Mouse (Mus musculus) v-Abl transformed pro-B cells (cell line): ENCODE data around the gene Srrt.

ENCODE experiments used
- in situ Hi-C, 2 experiments: fragments of 400-800 bp; cut with MboI; formaldehyde crosslinking; loops; one replicate each; pipeline ENCODE4 v1.15.1; 2025; ENCODE audit not compliant: unreplicated experiment in 2 of 2

Gene Srrt

DNA sequence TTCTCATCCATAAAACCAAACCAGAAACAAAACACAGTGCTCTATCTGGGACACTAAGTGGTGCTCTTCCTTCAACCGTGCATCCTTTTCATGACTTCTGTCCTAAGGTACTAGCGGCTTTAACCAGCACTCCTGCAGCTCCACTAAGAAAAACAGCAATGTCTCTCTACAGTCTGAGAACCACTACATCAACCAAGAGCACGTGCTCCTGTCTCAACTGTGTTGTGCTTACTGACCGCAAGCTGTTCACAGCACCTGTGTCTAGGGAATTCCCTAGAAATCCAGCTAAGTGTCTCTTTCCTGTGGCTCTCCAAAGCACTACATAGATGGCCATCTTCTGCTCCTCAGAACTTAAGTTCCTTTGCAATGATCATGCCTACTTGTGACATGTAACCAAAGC lies 2.7 kb downstream of the Srrt start:
- in situ Hi-C loops: no loop called here

DNA sequence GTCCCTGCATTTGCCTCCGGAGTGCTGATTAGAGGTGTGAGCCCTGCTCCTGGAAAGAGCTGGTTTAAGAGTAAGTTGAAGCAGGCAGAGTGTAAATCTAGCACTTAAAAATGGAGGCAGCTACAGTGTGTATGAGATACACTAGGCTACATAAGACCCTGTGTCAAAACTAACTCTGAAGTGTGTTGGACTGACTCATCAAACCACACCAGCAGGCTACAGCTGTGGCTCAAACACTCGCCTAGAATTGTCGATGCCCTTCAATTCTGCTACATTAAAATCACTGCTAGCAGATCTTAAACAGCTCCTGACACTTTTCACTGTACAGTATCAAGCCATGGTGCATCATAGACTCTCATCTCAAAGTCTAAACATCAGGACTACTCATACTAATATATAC lies 3.3 kb downstream of the Srrt start:
- in situ Hi-C loops: no loop called here

DNA sequence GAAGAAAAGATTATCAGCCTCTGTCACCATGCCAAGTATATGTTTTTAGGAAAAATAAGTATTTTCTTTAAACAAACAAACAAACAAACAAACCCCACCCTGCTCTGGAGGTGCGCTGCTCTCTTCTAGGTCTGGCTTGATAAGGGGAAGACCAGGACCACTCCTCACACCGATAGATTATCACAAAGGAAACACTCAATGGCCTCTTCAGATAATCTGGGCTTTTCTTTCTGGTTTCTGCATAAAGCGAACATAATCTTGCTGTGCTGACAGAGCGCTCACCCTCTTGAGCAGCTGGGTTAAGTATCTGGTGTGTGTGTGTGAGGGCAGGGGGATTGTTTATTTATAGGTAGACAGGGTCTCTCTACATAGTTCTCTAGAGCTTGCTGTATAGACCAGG lies 3.9 kb downstream of the Srrt start:
- in situ Hi-C loops: no loop called here

DNA sequence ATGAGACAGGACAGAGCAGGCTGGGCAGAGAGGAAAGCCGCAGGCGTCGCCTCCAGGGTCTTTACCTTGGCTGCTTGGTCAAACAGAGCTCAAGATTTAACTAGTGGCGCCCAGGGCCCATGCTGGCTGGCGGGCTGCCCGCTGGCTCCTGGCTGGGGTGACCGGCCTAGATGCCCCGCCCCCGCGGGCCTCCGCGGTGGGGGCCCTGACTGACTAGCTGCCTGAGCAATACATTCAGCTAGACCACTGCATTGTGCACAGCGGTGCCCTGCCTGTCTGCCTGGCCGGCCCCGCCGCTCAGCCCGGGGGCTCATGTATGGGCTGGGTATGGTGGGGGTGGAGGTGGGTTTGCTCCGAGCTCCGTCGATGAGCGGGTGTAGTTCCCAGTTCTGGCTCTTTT lies 6.2 kb downstream of the Srrt start:
- in situ Hi-C loops: no loop called here

DNA sequence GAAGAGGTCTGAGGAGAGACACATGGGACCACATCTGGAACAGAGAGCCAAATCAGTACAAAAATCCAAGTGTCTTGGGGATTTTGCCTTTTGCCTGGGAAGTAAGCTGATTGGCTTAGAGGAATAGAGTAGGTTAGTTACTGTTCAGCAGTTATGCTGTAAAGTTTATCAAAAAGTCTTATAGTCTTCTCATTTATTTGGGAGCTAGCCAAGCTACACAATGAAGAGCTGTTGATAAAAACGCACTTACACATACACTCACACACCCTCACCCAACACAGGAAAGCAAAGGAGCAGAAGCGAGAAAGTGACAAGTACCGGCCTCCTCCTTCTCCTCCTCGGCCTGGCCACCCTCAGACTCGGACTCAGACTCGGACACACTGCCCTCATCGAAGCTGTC lies 8.2 kb downstream of the Srrt start:
- in situ Hi-C loops: no loop called here

DNA sequence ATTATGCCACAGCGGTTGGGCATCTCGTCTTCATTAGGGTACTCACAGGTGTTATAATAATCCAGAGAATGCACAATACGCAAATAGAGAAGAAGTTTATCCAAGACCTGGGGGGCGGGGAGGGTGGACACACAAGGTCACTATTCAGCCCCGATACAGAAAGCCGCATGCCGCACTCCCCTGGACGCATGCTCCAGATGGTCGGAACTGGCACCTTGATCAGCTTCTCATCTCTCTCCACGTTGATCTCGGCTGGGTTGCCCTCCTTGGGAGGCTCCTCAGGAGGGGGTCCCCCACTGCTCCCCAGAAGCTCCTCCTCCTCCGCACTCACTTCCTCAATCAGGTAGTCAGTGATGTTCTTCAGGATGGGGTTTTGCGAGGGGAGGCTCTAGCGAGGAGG lies 10.3 kb downstream of the Srrt start:
- in situ Hi-C loops: no loop called here

DNA sequence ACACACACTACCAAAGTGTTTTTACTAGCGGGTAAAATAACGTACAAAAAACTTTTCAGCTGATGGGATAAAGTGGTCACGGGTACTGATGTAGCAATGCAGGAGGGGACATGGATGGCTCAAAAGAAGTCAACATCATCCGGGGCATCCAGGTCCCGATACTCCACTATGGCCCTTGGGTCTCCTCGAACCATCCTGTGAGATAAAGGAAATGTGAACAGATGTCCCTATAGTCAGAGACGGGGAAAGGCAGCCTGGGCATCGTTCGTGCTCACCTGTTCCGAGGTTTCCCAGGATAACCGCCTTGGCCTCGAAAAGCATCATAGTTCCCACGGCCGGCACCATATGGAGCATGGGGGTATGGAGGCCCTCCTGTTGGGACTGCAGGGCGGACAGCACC lies 11.8 kb downstream of the Srrt start:
- in situ Hi-C loops: no loop called here

DNA sequence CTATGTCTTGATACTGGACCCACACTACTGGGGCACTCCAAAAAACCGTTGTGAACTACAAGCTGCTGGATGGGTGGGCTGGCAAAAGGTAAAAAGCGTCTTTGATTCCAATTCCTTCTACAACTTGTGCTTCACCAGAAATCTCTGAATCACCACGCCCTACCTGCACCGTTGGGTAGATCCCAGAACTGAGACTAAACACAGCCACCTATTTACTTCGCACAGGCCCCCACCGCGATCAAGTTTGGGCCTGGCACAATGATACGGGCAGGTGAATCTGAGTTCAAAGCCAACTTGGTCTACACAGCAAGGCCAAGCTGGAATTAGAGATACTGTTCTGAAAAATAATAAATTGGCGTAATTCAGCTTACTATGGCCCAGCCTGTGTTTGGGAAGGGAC lies 12.2 kb downstream of the Srrt start:
- in situ Hi-C loops: no loop called here

DNA sequence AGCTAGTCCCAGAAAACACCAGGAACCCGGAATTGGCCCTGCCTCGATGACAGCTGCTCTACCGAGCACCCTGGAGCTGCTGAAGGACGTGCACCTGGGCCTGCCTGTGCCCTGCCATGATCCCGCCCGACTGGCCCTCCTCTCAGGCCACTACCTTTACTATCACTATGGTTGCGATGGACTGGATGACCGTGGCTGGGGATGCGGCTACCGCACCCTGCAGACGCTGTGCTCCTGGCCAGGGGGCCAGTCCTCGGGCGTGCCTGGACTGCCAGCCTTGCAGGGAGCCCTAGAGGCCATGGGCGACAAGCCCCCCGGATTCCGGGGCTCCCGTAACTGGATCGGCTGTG lies 12.8 kb downstream of the Srrt start:
- in situ Hi-C loops: loop anchor here (5.0 kb wide), 3 partner anchors 38 to 88 kb away; partner anchors contain the start of gene Slc12a9 (in 1 of the 2)

DNA sequence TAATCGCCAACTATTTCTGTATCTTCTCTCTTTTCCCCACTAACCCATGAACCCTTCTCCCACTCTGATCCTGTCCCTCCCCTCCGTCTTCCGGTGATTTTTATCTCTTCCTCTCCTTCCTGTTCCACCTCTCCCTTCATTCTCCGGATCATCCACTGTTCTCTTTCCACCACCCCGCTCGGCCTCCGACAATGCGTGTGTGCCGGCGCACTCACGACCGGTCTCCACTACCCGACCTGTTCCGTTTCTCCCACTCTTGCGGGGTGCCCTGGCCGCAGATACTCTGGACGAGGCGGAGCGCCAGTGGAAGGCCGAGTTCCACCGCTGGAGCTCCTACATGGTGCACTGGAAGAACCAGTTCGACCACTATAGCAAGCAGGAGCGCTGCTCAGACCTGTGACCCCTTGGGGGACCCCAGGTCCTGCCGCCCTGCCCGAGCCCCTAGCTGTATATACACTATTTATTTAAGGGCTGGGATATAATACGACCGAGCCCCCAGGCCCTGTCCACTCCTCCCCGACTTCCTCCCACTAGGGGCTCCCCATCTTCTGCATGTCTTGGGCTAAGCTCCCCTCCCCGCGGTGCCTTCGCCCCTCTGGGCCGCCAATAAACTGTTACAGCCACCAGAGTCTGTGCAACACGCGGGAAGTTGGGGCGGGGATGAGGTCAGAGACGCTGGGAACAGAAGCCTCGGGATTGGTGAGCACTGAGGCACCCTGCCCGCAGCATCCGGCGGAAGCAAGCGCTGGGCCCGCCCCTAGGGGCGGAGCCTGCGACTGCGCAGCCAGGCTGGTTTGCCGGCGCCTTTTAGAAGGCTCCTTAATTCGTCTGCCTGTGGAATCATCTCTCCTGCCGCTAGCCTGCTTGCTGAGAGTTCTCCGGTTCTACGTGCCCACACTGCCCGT lies 13.4 kb downstream of the Srrt start, which contains the start of gene Ufsp1:
TSS of gene Ufsp1 (plus strand) at position 791 of the 905 bp plus-strand sequence.
- in situ Hi-C loops: loop anchor here (5.0 kb wide), 3 partner anchors 38 to 88 kb away; partner anchors contain the start of gene Slc12a9 (in 1 of the 2)

DNA sequence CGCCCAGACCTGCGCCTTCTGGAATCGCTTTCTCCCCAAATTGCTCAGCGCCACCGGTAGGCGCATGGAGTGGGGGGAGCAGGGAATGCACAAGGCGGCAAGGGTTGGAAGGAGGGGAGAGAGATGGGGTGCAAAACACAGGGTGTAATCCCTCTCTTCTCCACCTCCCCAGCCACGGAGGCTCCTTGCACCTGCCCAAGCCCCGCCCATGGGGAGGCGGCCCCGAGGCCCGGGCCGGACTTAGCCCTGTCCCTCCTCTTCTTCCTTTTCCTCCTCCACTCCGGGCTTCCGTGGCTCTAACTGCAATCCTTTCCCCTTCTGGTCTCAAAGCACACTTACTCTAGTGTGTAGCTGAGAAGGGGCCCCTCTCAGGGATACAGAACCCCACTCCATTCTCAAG lies 14.2 kb downstream of the Srrt start:
- in situ Hi-C loops: loop anchor here (5.0 kb wide), 3 partner anchors 39 to 89 kb away; partner anchors contain the start of gene Slc12a9 (in 1 of the 2)

DNA sequence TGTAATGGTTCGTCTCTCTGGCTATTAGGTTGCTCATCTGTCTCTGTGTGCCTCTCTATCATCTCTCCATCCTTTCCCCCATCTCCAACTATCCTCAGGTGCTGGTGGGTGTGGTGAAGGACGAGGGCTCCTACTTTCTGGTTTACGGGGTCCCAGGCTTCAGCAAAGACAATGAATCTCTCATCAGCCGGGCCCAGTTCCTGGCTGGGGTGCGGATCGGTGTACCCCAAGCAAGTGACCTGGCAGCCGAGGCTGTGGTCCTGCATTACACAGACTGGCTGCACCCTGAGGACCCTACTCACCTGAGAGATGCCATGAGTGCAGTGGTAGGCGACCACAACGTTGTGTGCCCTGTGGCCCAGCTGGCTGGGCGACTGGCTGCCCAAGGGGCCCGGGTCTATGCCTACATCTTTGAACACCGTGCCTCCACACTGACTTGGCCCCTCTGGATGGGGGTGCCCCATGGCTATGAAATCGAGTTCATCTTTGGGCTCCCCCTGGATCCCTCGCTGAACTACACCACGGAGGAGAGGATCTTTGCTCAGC lies 16.0 kb downstream of the Srrt start:
- in situ Hi-C loops: loop anchor here (5.0 kb wide), 3 partner anchors 41 to 91 kb away; partner anchors contain the start of gene Slc12a9 (in 1 of the 2)

DNA sequence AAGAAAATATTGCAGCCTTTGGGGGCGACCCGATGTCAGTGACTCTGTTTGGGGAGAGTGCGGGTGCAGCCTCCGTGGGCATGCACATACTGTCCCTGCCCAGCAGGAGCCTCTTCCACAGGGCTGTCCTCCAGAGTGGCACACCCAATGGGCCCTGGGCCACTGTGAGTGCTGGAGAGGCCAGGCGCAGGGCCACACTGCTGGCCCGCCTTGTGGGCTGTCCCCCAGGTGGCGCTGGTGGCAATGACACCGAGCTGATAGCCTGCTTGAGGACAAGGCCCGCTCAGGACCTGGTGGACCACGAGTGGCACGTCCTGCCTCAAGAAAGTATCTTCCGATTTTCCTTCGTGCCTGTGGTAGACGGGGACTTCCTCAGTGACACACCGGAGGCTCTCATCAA lies 16.8 kb downstream of the Srrt start:
- in situ Hi-C loops: loop anchor here (5.0 kb wide), 3 partner anchors 42 to 92 kb away; partner anchors contain the start of gene Slc12a9 (in 1 of the 2)

DNA sequence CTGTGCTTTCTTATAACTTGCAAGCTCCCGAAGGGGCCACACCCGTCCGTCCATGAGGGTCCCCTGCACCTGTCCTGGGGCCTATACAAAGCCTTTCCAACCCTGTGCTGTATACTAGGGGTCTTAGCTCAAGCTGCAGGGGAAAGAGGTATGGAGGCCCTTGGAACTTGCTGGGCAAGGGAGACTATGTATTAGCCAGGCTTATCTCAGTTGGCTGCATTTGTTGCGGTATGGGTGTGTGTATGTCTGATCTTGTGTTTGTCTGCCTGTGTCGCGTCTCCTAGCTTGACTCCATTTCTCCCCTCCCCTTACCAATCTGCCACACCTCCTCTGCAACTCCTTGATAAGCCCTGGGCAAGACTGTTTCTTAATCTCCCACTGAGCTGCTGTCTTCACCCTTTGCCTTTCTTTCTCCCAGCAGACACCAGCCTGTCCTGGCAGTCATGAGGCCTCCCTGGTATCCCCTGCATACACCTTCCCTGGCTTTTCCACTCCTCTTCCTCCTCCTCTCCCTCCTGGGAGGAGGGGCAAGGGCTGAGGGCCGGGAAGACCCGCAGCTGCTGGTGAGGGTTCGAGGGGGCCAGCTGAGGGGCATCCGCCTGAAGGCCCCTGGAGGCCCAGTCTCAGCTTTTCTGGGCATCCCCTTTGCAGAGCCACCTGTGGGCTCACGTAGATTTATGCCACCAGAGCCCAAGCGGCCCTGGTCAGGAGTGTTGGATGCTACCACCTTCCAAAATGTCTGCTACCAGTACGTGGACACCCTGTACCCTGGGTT lies 17.7 kb downstream of the Srrt start:
- in situ Hi-C loops: loop anchor here (5.0 kb wide), 5 partner anchors 43 to 157 kb away; partner anchors contain the start of gene Slc12a9 (in 1 of the 2)

DNA sequence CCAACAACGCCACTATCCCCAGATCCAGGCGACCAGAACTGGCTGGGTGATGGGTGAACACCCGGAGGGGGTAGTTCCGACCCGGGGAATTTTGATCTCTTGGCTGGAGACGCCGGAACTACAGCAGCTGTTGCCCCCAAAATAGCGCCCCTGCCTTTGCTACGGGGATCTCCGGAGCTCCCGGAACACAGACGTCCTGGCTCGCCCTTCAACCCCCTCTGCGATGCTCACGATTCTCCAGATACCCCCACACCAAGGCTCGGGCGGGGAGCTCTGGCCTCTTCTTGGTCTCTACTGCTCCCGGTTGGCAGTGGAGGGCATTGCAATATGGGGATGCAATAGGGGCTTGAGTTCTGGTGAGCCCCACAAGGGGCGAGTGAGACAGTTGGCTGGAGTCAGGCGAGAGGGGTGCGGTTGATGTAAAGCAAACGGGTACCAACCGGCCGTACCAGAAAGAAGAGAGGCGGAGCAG lies 18.4 kb downstream of the Srrt start:
- in situ Hi-C loops: loop anchor here (5.0 kb wide), 3 partner anchors 93 to 157 kb away; no protein-coding TSS in a partner anchor

DNA sequence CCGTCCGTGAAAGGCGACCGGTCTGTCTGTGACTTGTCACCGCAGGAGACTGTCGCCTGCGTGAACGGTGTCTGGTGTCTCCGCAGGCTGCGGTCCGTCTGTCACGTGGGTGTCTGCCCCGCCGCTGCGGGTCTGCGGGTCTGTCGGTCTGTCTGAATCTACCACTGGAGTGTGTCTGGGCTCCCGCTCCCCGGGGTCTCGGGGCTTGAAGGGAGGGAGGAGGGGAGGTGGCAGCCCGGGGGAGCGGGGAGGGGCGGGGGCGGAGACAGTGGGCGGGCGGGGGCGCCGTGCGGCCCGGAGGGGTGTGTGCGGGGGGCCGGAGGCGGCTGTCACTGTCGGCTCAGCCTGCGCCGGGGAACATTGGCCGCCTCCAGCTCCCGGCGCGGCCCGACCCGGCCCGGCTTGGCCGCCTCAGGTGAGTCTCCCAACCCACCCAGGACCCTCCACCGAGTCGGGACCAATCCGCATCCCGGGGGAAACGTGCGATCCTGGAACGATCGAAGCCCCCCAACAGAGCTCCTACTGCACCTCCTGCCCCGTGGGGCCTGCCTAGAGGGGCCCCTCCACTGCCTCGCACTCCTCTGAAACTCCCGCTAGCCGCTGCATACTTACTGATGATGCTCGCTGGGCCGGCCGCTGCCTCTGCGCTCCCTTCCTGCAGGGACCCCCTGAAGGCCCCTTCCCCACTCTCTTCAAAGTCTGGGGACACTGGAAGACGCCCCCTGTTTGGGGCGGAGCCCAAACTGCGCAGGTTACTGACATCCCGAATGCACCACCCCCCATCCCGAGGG lies 19.3 kb downstream of the Srrt start:
- in situ Hi-C loops: loop anchor here (5.0 kb wide), 3 partner anchors 94 to 156 kb away; no protein-coding TSS in a partner anchor

DNA sequence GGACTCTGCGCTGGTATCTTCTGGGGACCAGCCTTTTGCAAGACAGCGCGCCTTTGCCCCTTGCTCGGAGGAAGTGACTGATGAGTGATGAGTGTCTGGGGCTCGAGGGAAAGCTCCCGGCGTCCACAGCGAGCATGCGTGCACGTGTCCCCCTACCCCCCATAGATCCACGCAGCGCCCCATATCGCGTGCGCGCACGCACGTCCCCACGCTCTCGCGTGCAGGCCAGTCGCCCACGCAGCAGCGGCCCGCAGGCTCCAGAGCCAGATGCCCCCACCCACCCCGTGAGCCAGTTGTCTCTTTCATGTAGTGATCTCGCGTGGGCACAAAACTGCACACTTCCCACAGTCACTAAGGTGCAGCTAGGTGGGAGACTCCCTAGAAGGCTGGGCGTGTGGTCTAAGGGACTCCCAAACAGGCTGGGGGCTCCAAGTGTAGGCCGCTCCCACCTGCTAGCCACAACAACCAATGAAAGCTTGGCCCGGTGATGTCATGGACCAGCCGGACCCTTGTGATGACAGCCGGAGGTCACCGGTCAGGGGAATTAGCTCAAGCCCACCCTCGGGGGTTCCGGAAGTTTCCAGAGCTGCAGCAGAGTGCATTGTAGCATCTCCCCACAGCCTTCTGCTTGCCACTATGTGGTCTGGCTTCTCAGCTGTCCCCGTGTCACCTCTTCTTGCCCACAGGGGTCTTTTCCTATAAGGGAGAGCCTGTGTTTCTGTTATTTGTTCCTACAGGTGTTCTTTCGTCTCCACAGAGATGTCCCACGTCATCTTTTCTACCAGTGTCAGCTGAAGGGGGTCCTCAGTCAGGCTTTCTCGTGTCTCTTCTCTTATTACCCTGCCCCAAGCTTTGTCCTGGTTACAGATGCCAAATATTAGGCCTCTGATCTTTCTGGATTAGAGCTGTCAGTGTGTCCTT lies 20.2 kb downstream of the Srrt start, which contains the start of gene Ache:
TSS of gene Ache (plus strand) at position 488 of the 921 bp plus-strand sequence.
- in situ Hi-C loops: loop anchor here (5.0 kb wide), 3 partner anchors 95 to 155 kb away; no protein-coding TSS in a partner anchor

DNA sequence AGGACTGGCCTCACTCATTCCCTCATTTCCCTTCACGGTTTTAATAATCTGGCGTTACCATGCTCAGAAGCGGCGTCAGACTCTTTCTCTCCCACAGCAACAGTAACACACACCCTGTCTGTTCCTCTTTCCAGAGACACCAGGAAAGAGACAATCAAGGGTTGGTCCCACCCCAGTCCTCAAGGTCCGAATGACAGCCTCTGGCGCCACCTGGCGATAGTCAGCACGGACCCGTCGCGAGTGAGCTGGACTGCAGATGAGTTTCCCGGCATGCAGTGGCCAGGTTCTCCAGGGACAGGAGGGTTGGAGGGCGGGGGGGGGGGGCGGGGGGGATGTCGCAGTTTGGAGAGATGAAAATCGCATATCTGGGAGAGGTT lies 20.8 kb downstream of the Srrt start:
- in situ Hi-C loops: loop anchor here (5.0 kb wide), 3 partner anchors 96 to 154 kb away; no protein-coding TSS in a partner anchor
